Mouse (Mus musculus): ENCODE data around the gene Cdk1.

Cdk1 gene

DNA sequence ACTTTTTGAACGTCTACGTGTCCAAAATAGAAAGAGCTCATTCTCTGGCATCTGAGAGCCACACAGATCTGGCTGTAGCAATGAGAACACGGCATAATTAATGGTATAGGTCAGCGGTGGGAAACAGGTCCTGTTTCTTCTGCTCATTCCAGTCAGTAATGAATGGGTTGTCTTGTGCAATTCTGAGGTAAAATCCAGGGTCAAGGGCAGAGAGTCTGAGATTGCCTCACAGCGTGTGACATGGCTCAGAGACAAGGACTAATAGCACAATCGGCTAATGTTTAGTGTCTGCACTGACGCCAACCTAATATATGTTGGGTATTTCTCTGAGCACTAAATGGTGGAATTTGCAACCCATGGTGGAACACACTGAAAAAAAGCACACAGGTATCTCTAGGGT lies 52.8 kb downstream of the Cdk1 start:
- ChIA-PET CTCF (no interaction called here), POLR2A (no interaction called here)

GRCm38 (mm10) chr10:69295919-69296318 lies 56.8 kb downstream of the Cdk1 start:
- POLR2A ChIA-PET = interaction anchor here in 1 of 4 experiments (0.8 kb wide), 1 partner anchor 19 kb away, joined by 6 read pairs; no protein-coding TSS in a partner anchor
- CTCF ChIA-PET = interaction anchor here in 1 of 4 experiments (1.3 kb wide), 1 partner anchor 11 kb away, joined by 4 read pairs; no protein-coding TSS in a partner anchor

- ChIA-PET CTCF (interaction anchor here in 3 of 4 experiments (1.3 to 2.3 kb wide), 3 partner anchors 16 kb away, joined by 3 to 9 read pairs (median 5); no protein-coding TSS in a partner anchor), POLR2A (interaction anchor here in 2 of 4 experiments (1.2 to 1.8 kb wide), 3 partner anchors 16 to 19 kb away, joined by 3 to 4 read pairs (median 3); no protein-coding TSS in a partner anchor)
These were observed 62.0 kb downstream of the Cdk1 start for GRCm38 (mm10) chr10:69290736-69291135.

DNA sequence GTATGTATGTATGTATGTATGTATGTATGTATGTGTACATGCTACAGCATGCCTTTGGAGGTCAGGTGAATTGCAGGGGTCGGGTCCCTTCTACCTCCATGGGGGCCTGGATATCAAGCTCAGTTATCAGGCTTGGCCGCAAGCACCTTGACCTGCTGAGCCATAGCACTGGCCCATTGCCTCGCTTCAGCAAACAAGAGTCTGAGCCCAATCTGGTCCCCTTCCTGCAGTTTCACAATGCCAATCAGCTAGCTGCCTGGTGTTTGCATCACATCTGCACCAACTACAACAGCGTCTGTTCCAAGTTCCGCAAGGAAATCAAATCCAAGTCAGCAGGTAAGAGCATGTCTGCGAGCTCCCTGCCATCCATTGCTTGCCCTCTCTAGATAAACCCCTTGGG lies 64.0 kb downstream of the Cdk1 start:
- CTCF ChIA-PET = interaction anchor here in 2 of 4 experiments (0.8 to 1.9 kb wide), 2 partner anchors 18 kb away, joined by 3 to 4 read pairs; no protein-coding TSS in a partner anchor

GRCm38 (mm10) chr10:69288086-69288485 lies 64.7 kb downstream of the Cdk1 start:
- POLR2A ChIA-PET = interaction anchor here in 2 of 4 experiments (0.7 to 1.3 kb wide), 2 partner anchors 16 to 24 kb away, joined by 3 read pairs; no protein-coding TSS in a partner anchor
- CTCF ChIA-PET = no interaction called here

More for the DNA sequence above, 64.0 kb downstream of the Cdk1 start:
- POLR2A ChIA-PET = interaction anchor here in 2 of 4 experiments (0.7 to 1.3 kb wide), 2 partner anchors 17 to 23 kb away, joined by 3 read pairs; no protein-coding TSS in a partner anchor

DNA sequence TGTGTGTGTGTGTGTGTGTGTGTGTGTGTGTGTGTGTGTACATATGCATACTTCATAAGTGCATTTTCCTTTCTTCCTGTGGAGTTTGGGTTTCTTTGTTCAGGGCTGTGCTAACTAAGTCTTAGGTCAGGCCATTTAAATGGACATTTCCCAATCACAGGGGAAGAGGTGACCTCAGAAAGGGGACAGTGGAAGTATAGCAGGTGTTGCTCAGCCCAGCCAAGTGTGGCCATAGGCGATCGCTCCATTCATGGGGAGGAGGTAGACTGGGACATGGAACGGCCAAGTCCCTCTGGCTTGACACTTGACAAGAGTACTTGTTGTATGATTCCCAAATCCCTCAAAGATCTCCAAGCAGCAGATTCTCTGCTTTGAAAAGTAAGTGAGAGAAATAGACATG lies 65.8 kb downstream of the Cdk1 start:
- POLR2A ChIA-PET = no interaction called here
- CTCF ChIA-PET = no interaction called here
